Mouse (Mus musculus) spleen, embryonic (tissue): ENCODE results near the gene Gna13.

Source experiments
- CTCF ChIA-PET: fragments of 350-600 bp; sonication (Branson Sonifier 250); formaldehyde crosslinking; loops from one replicate; lab custom pipeline; 2022; lab: Charles Lee

The Gna13 gene

GRCm38 (mm10) chr11:109445438-109446035, 82.9 kb downstream of the Gna13 start:
- CTCF ChIA-PET: interaction anchor here (0.5 to 1.5 kb wide), 8 partner anchors 51 to 962 kb away, joined by 3 to 9 read pairs (median 3); no protein-coding TSS in a partner anchor
